Mouse (Mus musculus) embryonic facial prominence, embryonic 15.5 days (tissue): ENCODE measurements around the gene Hoxb9. TPM values are rescaled to one million over a fixed set of nuclear protein-coding genes. Genes with fewer than 3 reads are reported as not detected.
A peak's percentile ranks its signal among the peaks of the same experiment; 100 is the strongest.

Source experiments
- ATAC-seq: fragments of 200-750 bp; cut with Nextera tagmentation; 2 replicates; pipeline ENCODE4 v1.8.0; 2017; ENCODE audit warnings: low read depth, moderate TSS enrichment; ENCODE audit not compliant: insufficient number of reproducible peaks, low FRiP score, low TSS enrichment
- H3K27ac ChIP-seq: fragments of 300-500 bp; sonication (generic); replicated peaks from 2 replicates; pipeline ENCODE4 v1.5.1; 2015; ENCODE audit warnings: mild to moderate bottlenecking, inconsistent platforms
- H3K27me3 ChIP-seq: fragments of 300-500 bp; sonication (generic); 2 replicates; pipeline ENCODE4 v1.6.1; 2015; ENCODE audit warnings: inconsistent platforms
- H3K36me3 ChIP-seq: fragments of 300-500 bp; sonication (generic); 2 replicates; pipeline ENCODE4 v1.6.1; 2015; ENCODE audit warnings: mild to moderate bottlenecking, inconsistent platforms
- H3K4me1 ChIP-seq: fragments of 300-500 bp; sonication (generic); 2 replicates; pipeline ENCODE4 v1.6.1; 2015; ENCODE audit warnings: inconsistent platforms
- H3K4me2 ChIP-seq: fragments of 300-500 bp; sonication (generic); replicated peaks from 2 replicates; pipeline ENCODE4 v1.6.1; 2015; ENCODE audit warnings: mild to moderate bottlenecking, inconsistent platforms
- H3K4me3 ChIP-seq: fragments of 300-500 bp; sonication (generic); replicated peaks from 2 replicates; pipeline ENCODE4 v1.5.1; 2015; ENCODE audit warnings: mild to moderate bottlenecking, inconsistent platforms
- H3K9ac ChIP-seq: fragments of 300-500 bp; sonication (generic); 2 replicates; pipeline ENCODE4 v1.6.1; 2015; ENCODE audit warnings: inconsistent platforms
- H3K9me3 ChIP-seq: fragments of 300-500 bp; sonication (generic); replicated peaks from 2 replicates; pipeline ENCODE4 v1.6.1; 2016; ENCODE audit warnings: inconsistent platforms
- WGBS: fragments of 180-500 bp; shearing (Covaris S2); methylation state at CpG from one replicate; pipeline ENCODE4 v1.1.7; 2015; 5-methylcytosine and 5-hydroxymethylcytosine counted together
- polyA plus RNA-seq: library from polyadenylated mRNA; unstranded; fragments of >200 nt; fragmentation: Nextera tagmentation; extraction: Ambion mirVana; gene quantifications from 2 replicates; pipeline ENCODE4 v1.2.1, GENCODE M21; 2015

The Hoxb9 gene
- polyA plus RNA-seq, 1 experiment from 2014 or later = not detected

DNA sequence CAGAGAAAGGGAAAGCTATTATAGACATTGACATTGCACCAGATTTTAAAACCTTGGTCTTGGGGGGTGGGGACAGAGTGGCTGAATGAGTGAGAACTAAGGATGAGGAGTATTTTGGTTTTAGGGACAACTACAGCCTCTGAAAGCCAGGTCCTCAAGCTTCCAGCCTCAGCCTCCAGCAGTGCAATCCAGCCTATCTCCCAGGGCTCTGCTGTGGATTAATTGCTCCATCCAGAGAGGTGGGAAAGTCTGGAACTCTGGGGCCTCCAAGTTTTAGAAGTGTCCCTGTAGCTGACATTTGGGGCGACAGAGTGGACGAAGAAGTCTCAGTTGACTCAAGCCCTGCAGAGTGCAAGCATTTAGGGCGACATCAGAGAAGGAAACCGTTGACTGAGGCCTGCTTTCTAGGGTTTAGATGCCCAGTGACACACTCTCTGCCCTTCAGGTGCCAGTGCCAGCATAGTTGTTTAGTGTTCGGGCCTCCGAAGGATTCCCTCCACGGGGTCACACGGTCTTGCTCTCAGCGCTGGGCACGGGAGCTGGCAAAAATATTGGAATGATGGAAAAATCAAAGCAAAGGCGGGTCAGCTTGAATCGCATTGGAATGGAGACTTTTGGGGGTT is 42.7 kb downstream of the Hoxb9 start:
- WGBS = 9% methylated on average over 12 of the region's 12 CpGs
- Histone ChIP-seq H3K4me1 (peaks cover 6% of the 10 kb centered on the region; the same call in 1 of the 2 replicates), H3K27ac (no peak overlapping the region), H3K36me3 (no peaks in the 10 kb centered on the region), H3K9ac (no peak overlapping the region), H3K4me2 (no peak overlapping the region), H3K27me3 (peaks cover 100% of the 10 kb centered on the region), H3K4me3 (no peak overlapping the region), H3K9me3 (no peaks in the 10 kb centered on the region)
- ATAC-seq = no peak

- H3K4me1 ChIP-seq = peaks cover 10% of the 10 kb centered on the region; the same call in 1 of the 2 replicates
- H3K4me3 ChIP-seq = no peak overlapping the region
- H3K9ac ChIP-seq = no peak overlapping the region
- WGBS = 2% methylated on average over 34 of the region's 34 CpGs
- no peak overlapping the region for H3K4me2 ChIP-seq
- no peak for ATAC-seq
- peaks cover 100% of the 10 kb centered on the region for H3K27me3 ChIP-seq
- H3K27ac ChIP-seq = no peak overlapping the region
- H3K36me3 ChIP-seq = no peaks in the 10 kb centered on the region
- no peaks in the 10 kb centered on the region for H3K9me3 ChIP-seq
Observed at GRCm38 (mm10) chr11:96314671-96315343, 43.5 kb downstream of the Hoxb9 start.

DNA sequence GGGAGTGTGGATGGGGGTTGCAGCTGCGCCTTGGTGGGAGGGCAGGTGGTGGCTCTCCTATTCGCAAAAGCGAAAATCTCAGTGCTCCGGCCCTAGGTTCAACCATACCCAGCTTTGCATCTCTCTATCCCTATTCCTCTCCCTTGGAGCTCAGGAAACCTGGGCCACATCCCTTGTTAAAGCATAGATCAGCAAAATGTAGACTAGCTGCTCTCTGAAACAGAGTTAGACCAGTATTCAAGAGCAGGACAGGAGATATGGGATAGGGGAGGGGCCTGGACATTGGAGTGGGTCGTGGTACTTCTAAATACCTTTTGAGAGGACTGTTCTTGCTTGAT is 44.1 kb downstream of the Hoxb9 start:
- H3K36me3 ChIP-seq = no peaks in the 10 kb centered on the region
- H3K27ac ChIP-seq = no peak overlapping the region
- no peak overlapping the region for H3K4me2 ChIP-seq
- H3K9ac ChIP-seq = no peak overlapping the region
- peaks cover 14% of the 10 kb centered on the region for H3K4me1 ChIP-seq
- H3K27me3 ChIP-seq = peaks cover 100% of the 10 kb centered on the region
- 5% methylated on average over 5 of the region's 5 CpGs for WGBS
- H3K9me3 ChIP-seq = no peaks in the 10 kb centered on the region
- ATAC-seq = no peak
- no peak overlapping the region for H3K4me3 ChIP-seq

GRCm38 (mm10) chr11:96316696-96317607 is 45.7 kb downstream of the Hoxb9 start:
- H3K27me3 ChIP-seq = peaks cover 99% of the 10 kb centered on the region
- H3K9ac ChIP-seq = no peak overlapping the region
- no peaks in the 10 kb centered on the region for H3K9me3 ChIP-seq
- 5% methylated on average over 18 of the region's 18 CpGs for WGBS
- H3K4me3 ChIP-seq = no peak overlapping the region
- no peak for ATAC-seq
- no peak overlapping the region for H3K27ac ChIP-seq
- no peaks in the 10 kb centered on the region for H3K36me3 ChIP-seq
- peaks cover 14% of the 10 kb centered on the region for H3K4me1 ChIP-seq
- no peak overlapping the region for H3K4me2 ChIP-seq

DNA sequence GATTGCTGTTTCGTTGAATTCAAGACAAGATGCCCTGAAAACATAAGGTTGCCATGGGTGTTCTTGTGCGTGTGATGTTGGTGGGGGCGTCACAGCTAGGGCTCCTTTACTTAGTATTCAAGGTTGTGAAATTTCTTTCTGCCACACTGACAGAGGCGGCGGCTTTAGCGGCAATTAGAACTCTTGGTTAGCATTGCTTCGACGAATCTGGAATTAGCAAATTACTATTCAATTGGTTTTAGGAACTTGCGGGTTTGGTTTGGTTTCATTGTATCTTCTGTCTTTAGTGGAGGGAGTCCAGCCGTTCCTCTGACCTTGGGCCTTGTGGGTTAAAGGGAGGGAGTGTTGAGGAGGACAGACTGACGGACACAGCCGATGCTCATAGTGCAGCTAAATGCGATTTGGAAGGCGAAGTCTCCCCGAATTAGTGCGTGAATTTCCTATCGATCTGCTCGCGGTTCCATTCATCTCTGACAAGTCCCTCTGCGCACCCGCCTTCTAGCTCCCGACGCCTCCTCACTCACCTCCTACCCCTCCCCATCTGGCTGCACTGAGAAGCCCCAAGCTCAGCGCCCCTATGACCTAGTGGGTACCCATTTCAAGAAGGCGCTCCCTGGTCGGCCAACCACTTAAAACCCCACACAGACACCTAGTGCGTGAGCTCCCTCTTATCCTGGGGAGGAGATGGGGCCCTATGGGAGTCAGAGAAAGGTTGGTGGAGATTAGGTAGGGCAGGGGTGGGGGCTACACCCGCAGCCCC is 46.5 kb downstream of the Hoxb9 start, which contains the start of gene Hoxb4:
TSS of gene Hoxb4 (plus strand) at position 660 of the 760 bp plus-strand sequence.
- Histone ChIP-seq H3K4me3 (peak within 1 kb of the TSS; percentile 23), H3K9ac (no peak within 1 kb of the TSS), H3K27ac (no peak within 1 kb of the TSS), H3K36me3 (no peaks in the 10 kb centered on the region), H3K4me1 (peaks cover 14% of the 10 kb centered on the region), H3K4me2 (peak within 1 kb of the TSS; percentile 36), H3K9me3 (no peaks in the 10 kb centered on the region), H3K27me3 (peaks cover 99% of the 10 kb centered on the region)
- WGBS = 2% methylated on average over 28 of the region's 28 CpGs
- ATAC-seq = no peak

DNA sequence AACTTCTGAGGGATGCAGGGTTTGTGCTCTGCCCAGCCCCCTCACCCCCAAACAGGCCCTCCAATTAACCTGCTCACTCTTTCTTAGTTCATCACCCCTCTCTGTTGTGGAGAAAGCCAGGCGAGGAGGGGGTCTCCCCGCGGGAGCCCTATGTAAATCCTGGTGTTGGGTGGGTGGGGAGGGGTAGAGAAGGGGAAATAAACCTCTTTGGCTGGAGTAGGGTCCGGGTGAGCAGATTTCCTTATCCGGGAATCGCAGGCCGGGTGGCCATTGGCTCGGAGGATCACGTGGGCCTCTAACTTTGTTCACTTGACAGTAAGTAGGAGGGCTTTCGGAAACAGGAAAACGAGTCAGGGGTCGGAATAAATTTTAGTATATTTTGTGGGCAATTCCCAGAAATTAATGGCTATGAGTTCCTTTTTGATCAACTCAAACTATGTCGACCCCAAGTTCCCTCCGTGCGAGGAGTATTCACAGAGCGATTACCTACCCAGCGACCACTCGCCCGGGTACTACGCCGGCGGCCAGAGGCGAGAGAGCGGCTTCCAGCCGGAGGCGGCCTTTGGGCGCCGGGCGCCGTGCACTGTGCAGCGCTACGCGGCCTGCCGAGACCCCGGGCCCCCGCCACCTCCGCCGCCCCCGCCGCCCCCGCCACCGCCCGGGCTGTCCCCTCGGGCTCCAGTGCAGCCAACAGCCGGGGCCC is 47.3 kb downstream of the Hoxb9 start:
- under 1% methylated on average over 45 of the region's 45 CpGs for WGBS
- 0 out of 2 replicates have a peak, but pooled peaks have one; percentile 34 for ATAC-seq
- Histone ChIP-seq H3K4me3 (peak overlapping the region; percentile 23), H3K4me2 (peak overlapping the region; percentile 36), H3K27me3 (peaks cover 99% of the 10 kb centered on the region), H3K27ac (no peak overlapping the region), H3K9ac (no peak overlapping the region), H3K9me3 (no peaks in the 10 kb centered on the region), H3K36me3 (no peaks in the 10 kb centered on the region), H3K4me1 (peaks cover 14% of the 10 kb centered on the region)

DNA sequence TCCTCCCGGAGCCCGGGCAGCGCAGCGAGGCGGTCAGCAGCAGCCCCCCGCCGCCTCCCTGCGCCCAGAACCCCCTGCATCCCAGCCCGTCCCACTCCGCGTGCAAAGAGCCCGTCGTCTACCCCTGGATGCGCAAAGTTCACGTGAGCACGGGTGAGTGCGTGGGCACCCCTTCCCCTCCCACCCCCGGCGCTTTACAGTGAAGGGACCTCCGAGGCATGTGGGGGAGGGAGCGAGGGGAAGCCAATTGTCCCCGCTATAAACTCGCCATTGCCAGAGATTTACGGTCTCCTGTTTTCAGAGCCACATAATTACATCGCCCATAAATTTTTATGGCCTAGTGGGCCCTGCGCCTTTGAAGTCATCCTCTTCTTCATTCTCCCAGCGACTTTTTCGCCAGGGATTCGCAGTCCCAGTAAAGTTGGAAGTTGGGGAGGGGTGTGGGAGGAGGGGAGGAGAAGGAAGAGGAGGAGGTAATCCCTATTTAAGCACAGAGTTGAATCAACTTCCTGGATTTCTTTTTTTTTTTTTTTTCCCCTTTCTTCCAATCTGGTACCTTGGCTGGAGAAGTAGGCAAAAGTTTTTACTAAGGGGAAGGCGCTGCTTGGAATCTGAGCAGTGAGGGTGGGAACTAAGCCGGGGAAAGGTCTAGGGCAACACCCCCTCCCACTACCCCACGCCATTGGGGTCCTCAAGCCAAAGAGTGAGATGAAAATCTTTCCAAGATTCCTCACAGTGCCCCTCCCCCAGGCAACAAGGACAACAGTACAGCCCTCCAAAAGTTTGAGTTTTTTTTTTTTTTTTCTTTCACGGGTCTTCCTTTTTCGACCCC is 48.0 kb downstream of the Hoxb9 start:
- no peak overlapping the region for H3K27ac ChIP-seq
- H3K27me3 ChIP-seq = peaks cover 99% of the 10 kb centered on the region
- ATAC-seq = no peak
- H3K36me3 ChIP-seq = no peaks in the 10 kb centered on the region
- H3K4me3 ChIP-seq = peak overlapping the region; percentile 23
- peak overlapping the region; percentile 36 for H3K4me2 ChIP-seq
- peaks cover 14% of the 10 kb centered on the region for H3K4me1 ChIP-seq
- no peaks in the 10 kb centered on the region for H3K9me3 ChIP-seq
- H3K9ac ChIP-seq = no peak overlapping the region
- 1% methylated on average over 34 of the region's 34 CpGs for WGBS

DNA sequence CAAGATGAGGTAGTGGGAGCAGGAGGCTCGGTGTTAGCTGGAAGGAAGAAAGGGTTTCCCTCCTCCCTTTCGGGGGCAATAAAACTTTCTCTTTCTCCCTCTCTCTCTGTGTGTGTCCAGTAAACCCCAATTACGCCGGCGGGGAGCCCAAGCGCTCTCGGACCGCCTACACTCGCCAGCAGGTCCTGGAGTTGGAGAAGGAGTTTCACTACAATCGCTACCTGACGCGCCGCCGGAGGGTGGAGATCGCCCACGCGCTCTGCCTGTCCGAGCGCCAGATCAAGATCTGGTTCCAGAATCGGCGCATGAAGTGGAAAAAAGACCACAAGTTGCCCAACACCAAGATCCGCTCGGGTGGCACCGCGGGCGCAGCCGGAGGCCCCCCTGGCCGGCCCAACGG is 48.7 kb downstream of the Hoxb9 start:
- ATAC-seq = no peak
- no peak overlapping the region for H3K27ac ChIP-seq
- peak overlapping the region; percentile 3; the same call in 1 of the 2 replicates for H3K4me3 ChIP-seq
- no peak overlapping the region for H3K4me2 ChIP-seq
- no peak overlapping the region for H3K9ac ChIP-seq
- H3K27me3 ChIP-seq = peaks cover 99% of the 10 kb centered on the region
- under 1% methylated on average over 29 of the region's 29 CpGs for WGBS
- no peaks in the 10 kb centered on the region for H3K36me3 ChIP-seq
- H3K9me3 ChIP-seq = no peaks in the 10 kb centered on the region
- H3K4me1 ChIP-seq = peaks cover 11% of the 10 kb centered on the region

DNA sequence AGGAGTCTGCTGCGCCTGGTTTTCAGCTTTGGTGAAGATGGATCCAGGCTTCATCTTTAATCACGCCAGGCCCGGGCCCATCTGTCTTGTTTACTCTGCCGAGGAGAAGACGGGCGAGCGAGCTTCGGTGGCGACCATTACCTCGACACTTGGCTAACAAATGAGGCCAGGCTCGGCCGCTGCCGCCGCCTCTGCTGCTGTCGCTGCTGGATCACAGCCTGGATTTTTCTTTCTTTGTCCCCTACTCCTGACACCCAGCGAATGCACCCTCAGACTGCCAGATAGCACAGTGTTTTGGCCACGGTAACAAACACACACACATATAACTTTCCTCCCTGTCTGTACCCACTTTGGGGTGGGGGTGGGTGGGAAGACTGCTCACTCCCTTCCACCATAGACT is 49.4 kb downstream of the Hoxb9 start:
- H3K36me3 ChIP-seq = no peaks in the 10 kb centered on the region
- no peak overlapping the region for H3K4me2 ChIP-seq
- H3K9me3 ChIP-seq = no peaks in the 10 kb centered on the region
- no peak overlapping the region for H3K9ac ChIP-seq
- H3K27ac ChIP-seq = no peak overlapping the region
- H3K4me3 ChIP-seq = no peak overlapping the region
- H3K4me1 ChIP-seq = peaks cover 11% of the 10 kb centered on the region
- H3K27me3 ChIP-seq = peaks cover 99% of the 10 kb centered on the region
- ATAC-seq = no peak
- 7% methylated on average over 17 of the region's 17 CpGs for WGBS

- Histone ChIP-seq H3K4me3 (no peak overlapping the region), H3K36me3 (no peaks in the 10 kb centered on the region), H3K9ac (no peak overlapping the region), H3K4me2 (no peak overlapping the region), H3K4me1 (peaks cover 11% of the 10 kb centered on the region), H3K9me3 (no peaks in the 10 kb centered on the region), H3K27me3 (peaks cover 99% of the 10 kb centered on the region), H3K27ac (no peak overlapping the region)
- no peak for ATAC-seq
- WGBS = 7% methylated on average over 5 of the region's 5 CpGs
Observed at GRCm38 (mm10) chr11:96321846-96322245, 50.6 kb downstream of the Hoxb9 start.
